Mouse (Mus musculus) c-Kit-positive CD71-negative TER-119-negative erythroid progenitor cells, embryonic 14.5 days (primary cell): ENCODE results near the gene Ccnc.
"Not testable (repeated sequence)": the region's sequence is repeated elsewhere in the genome, so short reads cannot be mapped to it uniquely, and the experiment has no call there.

Experiments
- DNase-seq: peaks from one replicate; pipeline ENCODE4 v3.0.0-alpha.2; 2013; ENCODE audit warnings: low read depth

Ccnc gene

DNA sequence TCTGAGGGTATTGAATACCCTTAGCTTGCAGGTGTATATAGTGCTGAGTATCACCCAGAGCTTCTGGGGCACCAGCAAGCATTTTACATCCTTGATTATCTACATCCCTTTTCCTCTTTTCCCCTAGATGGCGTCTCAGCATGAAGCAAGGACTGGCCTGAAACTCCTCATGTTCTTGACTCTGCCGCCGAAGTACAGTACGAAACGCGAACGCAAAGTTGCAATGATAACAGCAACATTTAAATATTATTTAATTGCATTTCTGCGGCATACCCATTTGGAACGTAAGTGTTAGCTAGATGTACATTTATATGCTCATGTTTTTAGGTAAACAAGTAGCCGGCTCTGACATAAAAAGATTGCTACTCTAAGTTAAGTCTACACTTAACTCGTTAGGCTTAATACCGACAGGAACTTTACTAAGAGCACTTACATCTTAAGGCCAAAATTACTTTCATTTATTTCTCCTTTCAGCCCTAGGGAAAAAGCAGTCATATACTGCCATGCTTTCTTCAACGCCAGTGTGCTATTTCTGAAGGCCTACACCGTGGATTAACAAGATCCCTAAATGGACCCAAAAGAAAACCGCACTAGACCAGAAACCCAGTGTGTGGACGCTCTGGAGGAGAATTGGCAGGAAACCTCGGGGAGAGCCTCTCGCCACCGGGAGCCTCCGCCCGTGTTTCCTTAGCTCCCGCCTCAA, 438 bp upstream of the Ccnc start:
- DNase-seq, result peak; percentile 49

DNA sequence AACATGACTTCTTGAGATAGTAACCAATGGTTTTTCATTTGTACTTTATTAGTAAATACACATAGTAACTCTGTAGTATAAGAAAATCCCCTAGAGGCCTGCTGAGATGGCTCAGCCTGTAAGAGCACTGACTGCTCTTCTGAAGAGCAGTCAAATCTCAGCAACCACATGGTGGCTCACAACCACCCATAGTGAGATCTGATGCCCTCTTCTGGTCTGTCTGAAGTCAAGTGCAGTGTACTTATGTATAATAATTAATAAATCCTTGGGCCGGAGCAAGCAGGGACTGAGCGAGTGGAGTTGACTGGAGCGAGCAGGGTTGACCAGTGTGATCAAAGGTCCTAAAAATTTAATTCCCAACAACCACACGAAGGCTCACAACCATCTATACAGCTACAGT, 11.7 kb downstream of the Ccnc start:
- DNase-seq, result no peak

DNA sequence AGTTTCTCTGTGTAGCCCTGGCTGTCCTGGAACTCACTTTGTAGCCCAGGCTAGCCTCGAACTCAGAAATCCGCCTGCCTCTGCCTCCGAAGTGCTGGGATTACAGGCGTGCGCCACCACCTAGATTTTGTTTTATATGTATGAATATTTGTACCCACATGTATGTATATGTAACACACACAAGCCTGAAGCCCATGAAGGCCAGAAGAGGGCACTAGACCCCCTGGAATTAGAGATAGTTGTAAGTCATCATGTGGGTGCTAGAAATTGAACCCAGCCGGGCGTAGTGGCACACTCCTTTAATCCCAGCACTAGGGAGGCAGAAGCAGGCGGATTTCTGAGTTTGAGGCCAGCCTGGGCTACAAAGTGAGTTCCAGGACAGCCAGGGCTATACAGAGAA, 16.6 kb downstream of the Ccnc start:
- not testable (repeated sequence) for DNase-seq

DNA sequence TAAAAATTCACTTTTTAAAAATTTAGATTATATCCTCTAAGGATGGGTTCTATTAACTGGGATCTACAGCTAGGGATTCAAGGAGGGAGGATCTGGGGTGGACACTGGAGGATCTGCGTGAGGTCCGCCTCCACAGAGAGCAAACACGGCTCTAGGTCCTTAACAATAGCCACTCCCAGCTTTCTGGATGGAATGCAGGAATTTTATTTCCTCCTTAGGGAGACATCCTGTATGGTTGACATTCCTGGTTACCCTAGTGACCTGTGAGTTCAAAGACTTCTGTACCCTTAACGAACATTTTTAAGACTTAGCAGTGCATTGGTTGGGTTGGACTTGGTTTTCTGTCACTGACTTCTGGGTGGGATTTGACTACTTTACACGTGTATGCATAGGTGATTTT, 18.2 kb downstream of the Ccnc start:
- no peak for DNase-seq

DNA sequence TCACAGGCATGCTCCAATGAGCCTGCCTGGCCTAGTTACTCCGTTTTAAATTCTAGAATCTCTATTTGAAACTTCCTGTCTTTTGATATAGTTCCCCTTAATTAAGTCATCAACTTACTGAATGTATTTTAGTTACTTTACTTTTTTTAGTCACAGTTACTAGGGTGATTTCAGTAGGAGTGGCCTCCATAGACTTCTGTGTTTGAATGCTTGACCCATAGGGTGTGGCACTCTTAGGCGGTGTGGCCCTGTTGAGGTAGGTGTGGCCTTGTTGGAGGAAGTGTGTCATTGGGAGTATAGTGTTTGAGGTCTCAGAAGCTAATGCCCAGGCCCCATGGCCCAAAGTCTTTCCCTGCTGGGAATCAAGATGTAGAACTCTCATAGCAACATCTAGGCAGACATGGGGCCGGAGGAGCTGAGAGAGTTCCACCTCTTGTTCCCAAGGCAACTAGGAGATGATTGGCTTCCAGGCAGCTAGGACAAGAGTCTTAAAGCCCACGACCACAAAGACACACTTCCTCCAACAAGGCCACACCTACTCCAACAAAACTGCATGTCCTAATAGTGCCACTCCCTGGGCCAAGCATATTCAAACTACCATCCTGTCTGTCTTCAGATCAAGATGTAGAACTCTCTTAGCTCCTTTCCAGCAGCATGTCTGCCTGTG, 27.8 kb downstream of the Ccnc start:
- no peak for DNase-seq

DNA sequence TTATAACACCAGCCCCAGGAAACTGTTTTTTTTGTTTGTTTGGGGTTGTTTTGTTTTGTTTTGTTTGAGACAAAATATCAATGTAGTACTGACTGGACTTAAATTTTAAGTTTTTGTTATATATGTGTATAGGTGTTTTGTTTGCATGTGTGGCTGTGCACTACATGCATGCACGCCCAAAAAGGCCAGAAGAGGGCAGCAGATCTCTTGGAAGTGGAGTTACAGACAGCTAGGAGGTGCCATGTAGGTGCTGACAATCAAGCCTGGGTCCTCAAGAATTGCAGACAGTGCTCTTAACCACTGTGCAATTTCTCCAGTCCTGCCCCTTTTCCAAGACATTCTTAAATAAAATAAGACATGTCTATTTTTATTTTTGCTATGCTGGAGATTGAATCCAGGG, 31.4 kb downstream of the Ccnc start:
- no peak for DNase-seq

DNA sequence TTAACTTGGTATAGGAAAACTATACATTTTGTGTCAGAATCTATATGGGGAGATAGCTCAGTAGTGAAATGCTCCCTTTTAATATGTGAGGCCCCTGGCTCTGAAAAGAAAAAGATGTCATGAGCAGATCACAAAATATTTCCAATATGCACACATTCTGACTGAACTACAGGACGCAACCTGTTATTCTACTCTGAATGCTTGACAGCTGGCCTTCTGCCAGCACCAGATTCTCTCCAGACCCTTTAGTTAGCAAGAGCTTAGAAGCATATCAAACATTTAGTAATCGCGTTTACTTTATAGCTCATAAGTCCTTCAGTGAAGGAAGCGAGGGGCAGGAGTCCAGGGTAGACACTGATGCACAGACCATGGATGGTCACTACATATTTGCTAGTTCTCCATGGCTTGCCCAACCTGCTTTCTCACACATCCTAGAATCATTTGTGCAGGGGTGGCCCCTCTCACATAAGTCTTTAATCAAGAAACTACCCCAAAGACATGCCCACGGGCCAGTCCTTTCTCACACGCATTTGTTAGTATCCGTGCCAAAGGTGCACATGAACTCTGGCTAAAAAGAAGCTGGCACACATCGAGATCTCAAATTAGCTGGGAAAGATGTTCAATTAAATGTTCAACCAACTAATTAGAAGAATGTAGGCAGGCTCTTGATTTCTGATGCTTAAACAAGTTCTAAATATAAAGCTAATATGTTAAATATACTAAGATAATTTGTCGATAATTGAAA, 34.1 kb downstream of the Ccnc start:
- no peak for DNase-seq

DNA sequence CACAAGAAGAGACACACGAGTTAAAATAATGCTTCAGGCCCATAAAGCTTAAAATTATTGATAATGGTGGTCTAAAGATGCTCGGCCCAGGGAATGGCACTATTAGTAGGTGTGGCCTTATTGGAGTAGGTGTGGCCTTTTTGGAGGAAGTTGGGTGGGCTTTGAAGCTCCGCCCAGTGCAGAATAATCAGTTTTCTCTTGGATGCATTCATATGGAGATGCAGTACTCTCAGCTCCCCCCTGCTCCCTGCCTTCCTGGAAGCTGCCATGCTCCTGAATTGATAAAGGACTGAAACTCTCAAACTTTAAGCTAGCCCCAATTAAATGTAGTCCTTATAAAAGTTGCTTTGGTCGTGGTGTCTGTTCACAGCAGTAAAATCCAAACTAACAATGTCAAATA, 36.3 kb downstream of the Ccnc start:
- no peak for DNase-seq

DNA sequence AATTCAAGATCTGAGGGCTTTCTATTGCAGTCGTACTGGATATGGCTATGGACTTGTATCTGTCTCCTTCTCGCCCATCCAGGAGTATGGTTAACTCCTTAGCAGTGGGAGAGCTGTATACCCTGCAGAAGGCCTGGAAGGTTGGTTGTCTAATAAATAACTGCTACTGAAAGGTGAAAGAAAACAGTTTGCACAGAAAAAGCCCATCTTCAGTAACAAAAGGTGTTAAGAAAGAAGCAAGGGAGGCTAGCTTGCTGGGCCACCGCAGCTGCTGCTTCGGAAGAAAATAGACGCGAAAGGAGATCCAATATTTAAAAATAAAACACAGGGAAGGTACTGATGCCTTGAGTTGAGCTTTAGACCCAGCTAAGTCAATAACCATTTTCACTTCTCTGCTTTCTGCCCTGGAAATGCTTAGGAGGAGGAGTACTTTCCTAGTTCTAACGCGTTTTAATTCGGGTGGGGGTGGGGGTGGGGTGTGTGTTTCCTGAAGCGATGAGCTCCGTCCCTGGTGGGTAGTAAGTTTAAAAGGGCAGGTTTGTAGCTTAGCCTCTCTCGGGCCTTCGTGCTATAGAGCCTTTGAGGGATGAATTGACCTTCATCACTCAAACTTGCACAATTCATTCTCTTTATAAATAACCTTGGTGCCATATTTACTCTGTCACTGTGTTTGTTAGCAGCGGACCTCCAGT, 38.8 kb downstream of the Ccnc start:
- no peak for DNase-seq

DNA sequence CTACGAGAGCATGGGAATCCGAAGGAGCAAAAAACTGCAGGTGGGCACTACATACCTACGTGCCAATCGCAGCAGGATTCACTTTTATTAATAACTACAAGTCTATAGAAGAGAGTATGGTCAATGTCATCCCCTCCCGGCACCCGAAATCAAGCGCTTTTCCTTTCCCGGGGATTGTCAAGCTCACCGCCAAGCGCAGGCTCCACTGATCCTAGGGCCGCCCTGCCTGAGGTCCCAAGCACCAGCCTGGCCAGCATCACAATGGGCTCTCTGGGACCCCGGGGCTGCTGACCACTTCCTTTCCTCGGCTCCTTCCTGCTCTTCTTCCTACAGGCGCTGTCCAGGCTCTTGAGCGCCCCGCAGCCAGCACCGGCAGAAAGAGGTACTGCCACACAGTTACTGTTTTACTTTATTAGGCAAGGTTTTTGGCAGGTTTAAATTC, 39.4 kb downstream of the Ccnc start, which contains the start of the genes Usp45 and Tstd3:
Usp45 (plus strand) TSS at position 294 of the 442 bp plus-strand sequence.
Tstd3 (minus strand) TSS at position 350 of the 442 bp plus-strand sequence.
- peak; percentile 62 for DNase-seq

DNA sequence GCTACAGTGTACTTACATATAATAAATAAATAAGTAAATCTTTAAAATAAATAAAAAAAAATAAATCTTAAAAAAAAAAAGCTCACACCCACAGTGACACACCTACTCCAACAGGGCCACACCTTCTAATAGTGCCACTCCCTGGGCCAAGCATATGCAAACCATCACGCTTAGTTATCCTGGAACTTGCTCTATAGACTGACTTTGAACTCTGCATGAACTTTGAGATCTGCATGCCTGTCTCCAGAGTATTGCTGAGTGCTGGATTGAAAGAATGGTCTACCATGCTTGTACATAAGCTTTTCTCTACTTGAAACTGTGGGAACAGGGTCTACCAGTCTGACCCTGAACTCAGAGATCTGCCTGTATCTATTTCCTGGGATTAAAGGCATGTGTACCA, 43.6 kb downstream of the Ccnc start:
- no peak for DNase-seq

DNA sequence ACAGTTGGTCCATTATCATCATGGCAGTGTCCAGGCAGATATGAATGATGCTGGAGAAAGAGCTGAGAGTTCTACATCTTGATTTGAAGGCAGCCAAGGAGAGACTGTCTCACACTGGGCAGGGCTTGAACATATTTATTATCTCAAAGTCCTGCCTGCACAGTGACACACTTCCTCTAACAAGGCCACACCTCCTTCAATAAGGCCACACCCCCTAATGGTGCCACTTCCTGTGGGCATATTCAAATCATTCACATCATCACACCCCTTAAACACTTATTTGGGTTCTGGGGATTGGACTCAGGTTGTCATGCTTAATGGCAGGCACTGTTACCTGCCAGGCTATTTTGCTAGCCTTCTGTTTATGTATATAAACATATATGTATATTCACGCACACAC, 44.8 kb downstream of the Ccnc start:
- no peak for DNase-seq

DNA sequence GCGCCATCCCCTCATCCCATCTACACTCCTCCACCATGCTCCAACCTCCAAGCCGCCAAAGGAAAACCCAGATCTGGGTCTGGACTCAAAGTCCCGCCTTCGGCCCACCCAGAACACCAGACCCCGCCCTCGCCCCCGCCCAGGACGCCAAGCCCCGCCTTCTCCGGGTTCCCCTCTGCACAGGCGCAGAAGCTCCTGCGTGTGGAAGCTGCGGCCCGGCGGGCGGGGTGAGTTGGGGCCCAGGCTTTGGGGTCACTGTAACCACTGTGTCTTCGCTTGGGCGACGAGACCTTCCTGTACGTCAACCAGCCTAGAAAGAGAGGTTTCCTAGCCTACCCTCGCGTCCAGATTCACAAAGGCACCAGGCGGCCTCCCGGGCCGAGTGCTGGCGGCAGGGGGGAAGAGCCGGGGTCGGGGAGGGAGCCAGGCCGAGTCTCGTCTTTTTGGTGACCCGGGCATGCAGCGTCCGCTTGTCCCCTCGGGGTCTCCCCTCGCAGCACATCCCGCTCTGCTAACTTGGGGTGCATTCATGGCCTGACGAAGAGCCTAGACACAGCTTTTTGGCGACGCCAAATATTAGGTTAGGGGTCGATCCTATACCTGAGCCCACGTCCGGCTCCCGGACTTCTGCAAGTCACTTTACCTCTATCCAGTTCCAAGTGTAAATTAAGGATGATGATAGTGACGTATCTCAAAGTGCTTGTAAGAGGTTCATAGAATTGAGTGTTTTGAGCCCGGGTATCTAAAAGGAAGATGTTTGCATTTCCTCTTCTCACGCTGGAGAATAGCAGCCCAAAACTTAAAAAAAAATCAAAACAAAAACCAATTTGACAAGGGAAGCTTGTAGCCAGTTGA, 48.8 kb downstream of the Ccnc start:
- peak; percentile 77 for DNase-seq

DNA sequence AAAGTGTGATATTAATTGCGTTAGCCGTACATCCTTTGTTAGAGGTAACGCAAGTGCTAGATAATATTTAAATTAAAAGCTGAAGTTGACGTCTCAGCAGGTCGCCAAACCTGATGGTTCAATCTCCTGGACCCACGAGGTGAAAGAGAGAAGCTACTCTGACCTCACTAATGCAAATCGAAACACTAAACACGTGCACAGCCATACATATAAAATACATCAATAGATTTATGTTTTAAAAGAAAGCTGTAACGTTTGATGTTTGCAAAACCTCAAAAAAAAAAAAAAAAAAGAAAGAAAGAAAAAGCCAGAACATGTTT, 49.4 kb downstream of the Ccnc start:
- no peak for DNase-seq

DNA sequence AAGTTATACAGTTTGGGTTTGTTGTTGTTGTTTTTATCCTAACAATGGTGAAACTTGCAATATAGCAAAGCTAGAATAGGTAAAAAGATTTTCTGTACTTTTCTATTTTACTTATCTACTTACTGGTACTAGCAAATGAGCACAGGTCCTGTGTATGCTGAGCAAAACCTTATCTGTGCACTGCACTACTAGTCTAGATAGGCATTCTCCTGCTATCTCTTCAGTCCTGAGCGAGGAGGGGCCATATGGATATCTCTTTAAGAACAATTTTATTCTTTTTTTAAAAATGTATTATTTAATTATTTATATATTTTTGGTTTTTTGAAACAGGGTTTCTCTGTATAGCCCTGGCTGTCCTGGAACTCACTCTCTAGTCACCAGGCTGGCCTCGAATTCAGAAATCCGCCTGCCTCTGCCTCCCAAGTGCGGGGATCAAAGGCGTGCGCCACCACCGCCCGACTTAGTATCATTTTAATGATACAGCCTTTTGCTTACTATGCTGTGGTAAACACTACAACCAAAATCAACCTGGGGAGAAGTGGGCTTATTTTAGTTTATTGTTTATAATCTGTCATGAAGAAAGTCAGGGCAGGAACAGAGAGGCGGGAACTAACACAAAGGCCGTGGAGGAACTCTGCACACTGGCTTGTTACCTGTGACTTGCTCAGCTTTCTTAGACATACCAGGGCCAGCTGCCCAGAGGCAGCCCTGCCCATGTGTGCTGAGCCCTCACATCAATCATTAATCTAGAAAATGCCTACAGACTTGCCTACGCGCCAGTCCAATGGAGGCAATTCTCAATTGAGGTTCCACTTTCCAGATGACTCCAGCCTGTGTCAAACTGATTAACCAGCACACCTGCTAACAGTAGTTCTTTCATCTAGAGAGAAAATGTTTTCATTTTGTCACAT, 53.6 kb downstream of the Ccnc start:
- DNase-seq, result no peak

DNA sequence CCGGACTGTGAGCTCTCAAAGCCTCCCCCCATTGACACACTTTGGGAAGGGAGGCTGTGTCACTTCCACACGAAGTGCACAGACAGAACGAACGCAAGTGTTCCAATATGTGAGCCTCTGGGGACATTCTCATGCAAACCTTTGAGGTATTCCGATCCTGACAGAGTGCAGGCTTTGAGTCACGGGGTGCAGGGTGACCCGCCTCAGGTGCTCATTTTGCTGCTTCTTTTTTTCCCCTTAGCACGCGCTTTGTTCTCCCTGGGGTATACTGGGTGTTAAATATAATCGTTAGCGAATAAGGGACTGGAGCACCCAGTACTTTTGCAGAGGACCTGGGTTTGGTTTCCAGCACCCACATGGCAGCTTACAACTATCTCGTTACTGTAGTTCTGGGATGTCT, 58.8 kb downstream of the Ccnc start:
- no peak for DNase-seq

DNA sequence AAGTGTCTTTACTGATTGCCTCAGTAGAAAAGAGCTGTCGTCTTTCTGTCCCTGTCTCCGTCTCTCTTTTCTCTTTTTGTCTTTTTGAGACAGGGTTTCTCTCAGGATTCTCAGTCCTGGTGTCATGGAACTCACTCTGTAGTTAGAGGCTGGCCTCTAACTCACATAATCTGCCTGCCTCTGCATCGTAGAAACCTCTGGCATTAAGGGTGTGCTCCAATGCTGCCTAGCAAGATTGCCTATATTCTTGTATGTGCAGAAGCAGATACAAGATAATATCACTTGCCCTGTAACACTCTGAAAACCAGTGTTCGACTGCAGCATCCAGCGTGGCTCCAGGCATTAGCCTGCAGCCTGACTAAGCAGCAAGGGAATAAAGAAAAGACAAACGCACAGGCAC, 61.4 kb downstream of the Ccnc start:
- no peak for DNase-seq

DNA sequence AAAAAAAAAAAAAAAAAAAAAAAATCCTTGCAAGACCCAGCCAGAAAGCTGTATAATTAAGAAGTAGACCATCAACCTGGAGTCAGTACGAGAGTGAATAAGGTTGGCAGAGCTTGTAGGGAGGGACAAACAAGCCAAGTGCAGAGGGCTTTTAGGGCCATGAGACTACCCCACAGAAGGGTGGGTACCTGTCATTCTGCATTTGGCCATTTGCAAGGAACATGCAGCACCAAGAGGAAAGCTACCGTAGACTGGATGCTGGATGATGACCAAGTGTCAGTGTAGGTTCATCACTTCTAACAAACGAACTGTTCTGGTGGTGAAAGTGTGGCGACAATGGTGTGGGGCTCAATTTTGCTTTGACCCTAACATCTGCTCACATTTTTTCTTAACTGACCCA, 62.3 kb downstream of the Ccnc start:
- DNase-seq, result no peak

DNA sequence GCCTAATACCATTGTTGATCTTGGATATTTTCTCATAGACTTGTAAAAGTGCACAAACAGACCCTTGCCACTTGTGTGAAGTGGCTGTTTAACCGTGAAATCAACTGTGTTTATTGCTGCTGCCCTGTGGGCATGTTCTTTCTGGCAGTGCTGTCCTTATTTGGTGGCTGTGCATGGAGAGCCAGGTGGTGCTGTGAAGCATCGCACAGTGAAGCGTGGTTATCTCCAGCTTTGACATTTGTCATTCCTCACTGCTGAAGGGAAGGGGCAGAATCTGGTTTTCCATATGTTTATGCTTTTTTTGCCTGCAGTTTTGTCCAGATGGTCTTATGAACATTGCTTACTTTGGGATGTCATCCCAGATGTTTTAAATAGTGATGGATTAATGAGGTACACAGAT, 66.1 kb downstream of the Ccnc start:
- no peak for DNase-seq

DNA sequence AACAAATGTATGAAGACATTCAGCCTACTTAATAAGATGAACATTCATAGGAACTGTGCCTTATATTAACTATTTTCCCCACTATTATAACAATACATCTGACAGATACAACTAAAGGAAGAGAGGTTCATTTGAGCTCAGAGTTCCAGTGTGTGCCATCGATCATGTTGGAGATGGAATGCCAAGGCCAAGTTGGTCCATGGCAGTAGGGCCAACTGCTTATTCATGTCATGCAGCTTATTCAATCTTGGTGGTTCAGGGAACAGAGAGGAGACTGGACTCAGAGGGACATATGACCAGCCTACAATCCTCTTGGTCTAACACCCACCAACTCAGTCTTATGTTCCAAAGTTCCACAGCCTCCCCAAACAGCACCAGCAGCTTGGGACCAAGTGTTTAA, 73.5 kb downstream of the Ccnc start:
- no peak for DNase-seq

DNA sequence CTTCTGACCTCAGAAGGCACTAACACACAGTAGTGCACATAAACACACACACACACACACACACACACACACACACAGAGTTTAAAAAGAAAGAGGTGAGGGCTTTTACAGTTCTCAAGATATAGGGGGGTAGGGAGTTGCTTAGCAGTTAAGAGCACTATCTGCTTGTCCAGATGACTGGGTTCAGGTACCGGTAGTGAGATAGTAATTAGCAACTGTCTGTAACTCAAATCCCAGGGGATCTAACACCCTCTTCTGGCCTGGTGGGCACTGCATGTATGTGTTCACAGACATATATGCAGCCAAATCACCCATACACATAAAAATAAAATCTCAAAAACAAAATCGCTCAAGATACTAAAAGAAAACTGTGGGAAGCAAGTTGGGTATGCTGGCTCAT, 74.1 kb downstream of the Ccnc start:
- DNase-seq, result no peak
